Mouse (Mus musculus) MEL (cell line): ENCODE data around the gene Dsp.

Source experiments
- CTCF ChIP-seq, 3 experiments: IDR thresholded peaks in 2 of 3; conservative IDR thresholded peaks in 1 of 3; 2 replicates each; pipeline ENCODE4 v1.5.1; 2011 to 2012; ENCODE audit warnings: low read length in 3 of 3, low read depth in 2 of 3, mild to moderate bottlenecking in 2 of 3, improper control_type of control experiment in 1 of 3, inconsistent platforms in 1 of 3, mixed read lengths in 1 of 3, moderate library complexity in 1 of 3; ENCODE audit not compliant: control insufficient read depth in 1 of 3, insufficient read depth in 1 of 3, poor library complexity in 1 of 3, severe bottlenecking in 1 of 3
- ELF1 ChIP-seq: IDR thresholded peaks from 2 replicates; pipeline ENCODE4 v1.6.1; 2014; ENCODE audit warnings: low read depth, mild to moderate bottlenecking, inconsistent platforms, low read length, improper control_type of control experiment, moderate library complexity
- EP300 ChIP-seq, 2 experiments: IDR thresholded peaks; 2 replicates each; pipeline ENCODE4 v1.6.1; 2011; ENCODE audit warnings: improper control_type of control experiment in 2 of 2, low read length in 2 of 2, low read depth in 1 of 2, mild to moderate bottlenecking in 1 of 2
- TAL1 ChIP-seq: IDR thresholded peaks from 2 replicates; pipeline ENCODE4 v1.6.1; 2012; ENCODE audit warnings: mild to moderate bottlenecking, inconsistent platforms, low read length, moderate library complexity, mixed read lengths
- USF1 ChIP-seq: IDR thresholded peaks from 2 replicates; pipeline ENCODE4 v1.6.1; 2014; ENCODE audit warnings: low read depth, mild to moderate bottlenecking, inconsistent platforms, low read length, improper control_type of control experiment, moderate library complexity

DNA sequence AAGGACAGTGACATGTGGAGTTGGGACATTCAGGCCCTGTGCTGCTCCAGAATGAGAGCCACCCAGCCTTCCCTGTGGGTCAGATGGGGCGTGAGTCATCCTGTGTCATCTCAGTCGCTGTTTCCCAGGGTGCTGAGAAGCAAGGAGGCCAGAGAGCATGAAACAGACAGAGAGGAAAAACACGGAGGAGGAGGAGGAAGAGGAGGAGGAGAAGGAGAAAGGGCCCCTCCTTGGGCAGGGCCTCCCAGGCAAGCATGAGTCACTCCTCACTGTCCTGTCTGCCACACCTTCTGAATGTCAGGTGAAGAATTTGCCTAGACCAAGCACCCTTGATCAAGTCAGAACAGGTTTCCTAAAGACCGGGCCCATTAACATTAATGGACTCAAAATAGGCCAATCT lies 27.4 kb upstream of the Dsp start:
- no peak for TF ChIP-seq ELF1
- TF ChIP-seq USF1, result no peak
- no peak for TF ChIP-seq CTCF (IDR thresholded peaks at IDR 0.05 in 2 of 3, conservative IDR thresholded peaks at IDR 0.05 in 1 of 3; ENCODE audit: control insufficient read depth in 1 of 3, insufficient read depth in 1 of 3, low read depth in 2 of 3, low read length in 3 of 3, poor library complexity in 1 of 3, severe bottlenecking in 1 of 3)
- no peak for TF ChIP-seq EP300 (IDR thresholded peaks at IDR 0.05; ENCODE audit: low read depth in 1 of 2, low read length in 2 of 2)
- TF ChIP-seq TAL1, result no peak
